Mouse (Mus musculus) skeletal muscle tissue, postnatal 0 days (tissue): ENCODE data around the gene Hspa4. TPM values are rescaled to one million over a fixed set of nuclear protein-coding genes. Genes with fewer than 3 reads are reported as not detected.

Experiments used
- polyA plus RNA-seq: library from polyadenylated mRNA; unstranded; fragments of >200 nt; fragmentation: Nextera tagmentation; extraction: Ambion mirVana; gene quantifications from 2 replicates; pipeline ENCODE4 v1.2.1, GENCODE M21; 2015

Hspa4 gene
- polyA plus RNA-seq, result 79.0 and 83.1 TPM in 2 replicates

DNA sequence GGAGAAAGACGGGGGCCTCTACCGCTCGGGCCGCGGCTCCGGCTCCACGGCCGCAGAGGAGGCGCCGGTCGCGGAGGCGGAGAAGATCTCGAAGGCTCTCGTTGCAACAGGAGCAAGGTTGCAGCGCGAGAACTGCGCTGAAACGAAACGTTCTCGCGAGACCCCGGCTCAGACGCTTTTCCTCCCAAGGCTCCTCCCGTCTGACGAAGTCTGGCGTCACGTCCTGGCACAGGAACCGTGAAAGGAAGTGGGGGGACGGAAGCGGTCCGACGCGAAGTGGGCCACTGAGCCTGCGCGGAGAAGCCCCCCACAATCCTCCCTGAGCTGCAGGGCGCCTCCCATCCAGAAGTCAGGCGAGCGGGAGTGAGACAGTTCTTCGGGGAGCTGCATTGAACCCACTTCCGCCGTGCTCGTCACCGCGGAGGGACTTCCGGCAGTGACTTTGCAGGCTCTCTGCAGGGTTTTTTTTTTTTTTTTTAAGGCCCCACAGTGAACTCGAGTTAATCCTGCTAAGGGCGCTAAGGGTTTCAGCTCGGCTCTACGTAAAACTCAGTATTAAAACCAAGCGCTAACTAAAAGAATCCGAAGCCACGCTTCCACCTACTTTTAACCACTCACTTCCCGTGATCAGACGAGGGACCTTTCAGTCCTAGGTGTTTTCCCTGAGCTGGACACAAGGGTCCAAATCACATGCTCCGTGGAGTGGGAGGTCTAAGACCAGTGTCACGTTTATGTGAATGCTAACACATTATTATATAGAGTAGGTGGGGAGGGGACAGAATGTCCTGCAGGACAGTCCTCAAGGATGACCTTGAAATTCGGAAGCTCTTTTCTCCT lies at the start of gene Hspa4:
Gene Hspa4, minus strand, starts transcription at position 128 of the 837 bp plus-strand sequence.

GRCm38 (mm10) chr11:53324512-53324968 lies 24.3 kb upstream of the Hspa4 start, which contains the start of gene Zcchc10:
Gene Zcchc10, plus strand, starts transcription at chr11:53324679.

Other genes starting within 250 kb of the Hspa4 start
- gene Zcchc10, start 24.2 kb upstream of the Hspa4 start, polyA plus RNA-seq, result 17.5 and 18.7 TPM in 2 replicates
- 27.6 and 34.9 TPM in 2 replicates for gene Aff4, start 50.4 kb upstream of the Hspa4 start, polyA plus RNA-seq
- gene Leap2, start 122.7 kb upstream of the Hspa4 start, polyA plus RNA-seq, result not detected in 2 replicates
- gene Uqcrq, start 130.4 kb upstream of the Hspa4 start, polyA plus RNA-seq, result 1,385 and 1,448 TPM in 2 replicates
- gene Gdf9, start 130.6 kb upstream of the Hspa4 start, polyA plus RNA-seq, result 1.3 and 1.7 TPM in 2 replicates
- gene Gm10447, start 156.7 kb upstream of the Hspa4 start, polyA plus RNA-seq, result not detected in 2 replicates
- gene Shroom1, start 156.7 kb upstream of the Hspa4 start, polyA plus RNA-seq, result 0.14 and 0.26 TPM in 2 replicates
- not detected in 2 replicates for gene Gm9837, start 170.0 kb upstream of the Hspa4 start, polyA plus RNA-seq
- not detected in 2 replicates for gene Gm9945, start 179.7 kb upstream of the Hspa4 start, polyA plus RNA-seq
- 0.05 and 0.11 TPM in 2 replicates for gene Sowaha, start 179.8 kb upstream of the Hspa4 start, polyA plus RNA-seq
- gene Sept8, start 218.8 kb upstream of the Hspa4 start, polyA plus RNA-seq, result 16.7 and 17.3 TPM in 2 replicates